Mouse (Mus musculus) urinary bladder, adult 18-20 months (tissue): ENCODE measurements around the gene Tm9sf2.

Source experiments
- DNase-seq, 2 experiments: peaks; one replicate each; pipeline ENCODE4 v3.0.0; 2022; ENCODE audit warnings: low spot score in 2 of 2, mixed read lengths in 2 of 2

The Tm9sf2 gene

DNA sequence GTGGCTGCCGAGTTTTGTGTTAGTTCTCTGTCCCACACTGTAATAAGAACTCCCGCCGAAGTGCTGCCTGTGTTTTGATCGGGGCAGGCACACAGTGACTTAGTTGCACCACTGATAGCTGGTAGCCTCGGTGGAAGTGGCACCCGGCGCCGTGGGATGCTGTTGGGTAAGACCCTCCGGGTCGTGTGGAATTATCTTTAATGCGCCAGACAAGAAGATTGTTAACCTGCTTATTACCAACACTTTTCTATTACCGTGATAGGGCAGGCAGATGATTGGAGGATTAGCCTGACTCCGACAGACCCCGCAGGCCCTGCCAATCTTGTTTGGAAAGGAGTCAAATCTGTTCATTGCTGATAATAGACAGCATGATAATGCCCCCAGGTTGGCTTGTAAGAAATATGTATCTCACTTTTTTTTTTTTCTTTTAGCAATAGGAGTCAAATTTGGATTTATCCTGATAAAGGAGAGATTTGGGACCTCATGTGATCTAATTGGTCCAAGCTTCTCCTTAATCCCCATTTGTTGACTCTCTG lies 69.5 kb downstream of the Tm9sf2 start:
- no peak for DNase-seq

DNA sequence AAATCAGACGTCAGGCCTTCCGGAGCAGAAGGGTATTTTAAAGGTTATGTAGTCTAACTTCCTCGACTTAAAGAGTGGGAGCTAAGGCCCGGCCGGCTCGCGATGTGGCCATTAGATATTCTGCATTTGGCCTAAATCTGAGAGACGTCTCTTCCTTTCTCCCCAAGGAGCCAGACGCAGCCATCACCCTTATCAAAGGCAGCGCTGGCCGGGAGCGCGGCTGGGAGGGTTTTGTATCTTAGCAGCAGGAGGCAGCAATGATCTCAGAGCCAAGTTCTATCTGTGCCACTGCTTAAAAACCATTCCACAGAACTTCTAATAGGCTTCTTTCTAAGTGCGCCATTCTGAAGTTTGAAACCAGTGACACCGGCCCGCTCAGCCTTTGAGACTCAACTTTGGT lies 72.4 kb downstream of the Tm9sf2 start:
- DNase-seq = no peak

DNA sequence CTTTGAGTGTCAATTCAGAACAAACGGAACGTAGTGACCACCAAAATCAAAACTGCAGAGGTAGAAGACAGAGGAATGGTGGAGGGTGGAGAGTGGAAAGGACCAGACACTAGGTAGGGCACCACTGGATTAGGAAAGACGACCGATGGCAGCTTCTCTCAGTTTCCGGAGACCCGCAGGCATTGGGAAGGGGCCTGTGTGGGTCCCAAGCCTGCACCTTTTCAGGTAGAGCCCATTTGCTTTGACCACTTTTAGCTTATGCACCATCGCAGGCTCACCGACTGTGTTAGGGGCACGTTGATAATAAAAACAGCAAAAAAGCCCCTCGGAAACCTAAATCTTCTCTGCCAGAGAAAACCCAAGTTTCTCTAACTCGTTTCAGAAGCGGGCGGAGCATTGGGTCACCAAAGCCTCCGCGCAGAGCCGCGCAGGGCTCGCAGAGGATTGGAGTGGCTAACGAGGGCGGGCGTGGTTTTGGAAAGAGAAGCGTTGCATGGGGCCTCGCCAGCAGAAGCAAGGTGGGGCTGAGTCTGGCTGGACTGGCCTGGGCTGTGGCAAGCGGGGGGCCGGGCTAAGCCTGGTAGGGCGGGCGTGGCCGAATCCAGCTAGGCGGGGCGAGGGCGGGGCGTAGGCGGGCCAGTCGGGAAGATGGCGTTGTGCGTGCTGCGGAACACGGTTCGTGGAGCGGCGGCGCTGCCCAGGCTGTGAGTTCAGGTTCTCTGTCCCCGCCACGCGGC lies 74.4 kb downstream of the Tm9sf2 start, which contains the start of gene Clybl:
TSS of gene Clybl (plus strand) at position 627 of the 737 bp plus-strand sequence.
- DNase-seq = peak; percentile 97 to 99

DNA sequence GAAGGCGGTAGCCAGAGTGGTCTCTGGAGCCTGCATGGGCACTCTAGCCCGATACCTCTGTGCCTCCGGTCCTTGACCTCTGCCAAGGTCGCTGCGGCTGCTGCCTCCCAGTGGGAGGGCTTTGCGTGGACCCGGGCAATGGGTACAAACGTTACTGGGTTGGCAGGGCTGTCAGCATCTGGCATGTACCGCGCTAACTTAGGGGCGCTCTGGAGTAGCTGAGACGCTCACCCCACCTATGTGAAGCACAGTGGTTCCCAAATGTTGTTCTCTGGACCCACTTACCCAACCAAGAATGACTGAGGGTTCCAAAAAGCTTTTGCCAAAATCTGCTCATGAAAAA lies 74.9 kb downstream of the Tm9sf2 start:
- no peak for DNase-seq

DNA sequence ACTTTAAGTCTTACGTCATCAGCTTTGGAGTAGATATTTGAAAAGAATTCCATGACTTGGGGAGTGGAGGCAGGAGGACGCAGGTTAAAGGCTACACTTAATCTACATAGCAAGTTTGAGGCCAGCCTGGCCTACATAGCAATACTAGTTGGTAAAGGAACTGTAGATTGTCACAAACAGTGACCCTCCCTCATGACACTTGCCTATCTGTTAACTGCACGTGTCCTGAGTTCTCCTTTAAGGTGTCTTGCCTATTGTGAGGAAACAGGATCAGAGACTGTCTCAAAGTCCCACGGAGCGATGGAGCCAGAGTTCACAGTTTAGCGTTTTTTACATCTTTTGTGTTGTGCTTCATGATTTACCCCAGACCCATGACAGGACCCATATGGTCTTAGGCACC lies 75.4 kb downstream of the Tm9sf2 start:
- DNase-seq = no peak

DNA sequence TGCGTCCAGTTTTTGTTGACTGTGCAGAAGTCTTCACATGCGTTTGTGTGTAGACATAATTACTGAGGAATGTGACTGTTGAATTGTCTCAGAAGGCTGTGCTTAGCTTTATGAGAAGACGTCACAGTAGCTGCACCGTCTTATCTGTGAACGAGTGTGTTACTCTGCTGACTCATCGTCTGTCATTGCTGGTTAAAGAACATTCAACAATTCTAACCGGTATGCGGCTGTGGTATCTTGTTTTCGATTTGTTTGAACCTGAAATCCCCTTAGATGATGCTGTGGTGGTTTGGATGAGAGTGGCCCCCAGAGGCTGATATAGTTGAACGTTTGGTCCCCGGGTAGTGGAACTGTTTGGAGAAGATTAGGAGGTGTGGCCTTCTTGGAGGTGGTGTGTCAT lies 77.1 kb downstream of the Tm9sf2 start:
- no peak for DNase-seq

DNA sequence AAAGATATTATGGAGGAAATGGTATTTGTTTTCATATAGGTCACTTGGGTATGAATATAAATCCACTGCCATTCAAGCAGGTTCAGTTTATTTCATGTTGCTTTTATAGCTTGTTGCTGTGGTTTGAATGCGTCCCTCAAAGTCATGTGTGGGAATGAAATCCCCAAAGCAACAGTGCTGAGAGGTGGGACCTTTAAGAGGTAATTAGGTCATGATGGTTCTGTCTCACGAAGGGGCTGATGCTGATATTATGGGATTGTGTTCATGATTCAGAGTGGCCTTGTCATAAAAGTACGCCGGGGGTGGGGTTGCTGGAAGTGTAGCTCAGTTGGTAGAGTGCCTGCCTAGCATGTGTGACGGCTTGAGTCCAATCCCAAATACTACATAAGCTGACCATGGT lies 81.4 kb downstream of the Tm9sf2 start:
- no peak for DNase-seq

DNA sequence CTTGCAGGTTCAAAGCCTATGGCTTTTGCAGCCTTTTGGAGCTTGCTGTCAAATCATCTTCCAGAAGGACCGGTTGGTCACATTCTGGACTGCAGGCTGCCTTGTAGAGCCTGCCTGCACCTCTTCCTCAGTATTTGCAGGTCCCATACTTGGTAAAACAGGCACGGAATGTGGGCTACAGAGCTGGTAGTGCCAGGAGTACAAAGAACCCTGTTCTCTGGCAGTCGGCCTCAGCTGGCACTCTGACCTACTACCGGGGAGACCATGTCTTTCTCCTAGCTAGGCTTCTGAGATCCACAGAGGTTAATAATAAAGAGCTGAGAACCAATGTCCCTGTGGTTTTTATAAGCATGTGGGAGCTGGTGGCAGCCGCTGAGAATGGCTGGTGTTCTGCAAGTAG lies 83.1 kb downstream of the Tm9sf2 start:
- DNase-seq = no peak

DNA sequence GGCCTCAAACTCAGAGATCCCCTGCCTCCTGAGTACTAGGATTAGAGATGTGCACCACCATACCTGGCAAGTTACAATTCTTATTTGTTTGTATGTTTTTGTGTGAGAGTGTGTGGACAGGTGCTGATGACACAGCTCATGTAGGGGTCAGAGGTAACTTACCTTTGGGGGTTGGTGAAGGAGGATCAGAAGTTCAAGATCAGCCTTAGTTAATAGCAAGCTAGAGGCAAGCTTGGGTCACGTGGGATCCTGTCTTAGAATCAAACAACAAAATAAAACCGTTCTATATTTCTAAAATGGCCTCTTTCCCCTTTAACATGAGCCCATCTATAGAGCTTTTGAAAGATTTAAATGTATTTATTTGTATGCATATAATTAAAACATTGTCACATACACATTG lies 83.7 kb downstream of the Tm9sf2 start:
- DNase-seq = no peak

DNA sequence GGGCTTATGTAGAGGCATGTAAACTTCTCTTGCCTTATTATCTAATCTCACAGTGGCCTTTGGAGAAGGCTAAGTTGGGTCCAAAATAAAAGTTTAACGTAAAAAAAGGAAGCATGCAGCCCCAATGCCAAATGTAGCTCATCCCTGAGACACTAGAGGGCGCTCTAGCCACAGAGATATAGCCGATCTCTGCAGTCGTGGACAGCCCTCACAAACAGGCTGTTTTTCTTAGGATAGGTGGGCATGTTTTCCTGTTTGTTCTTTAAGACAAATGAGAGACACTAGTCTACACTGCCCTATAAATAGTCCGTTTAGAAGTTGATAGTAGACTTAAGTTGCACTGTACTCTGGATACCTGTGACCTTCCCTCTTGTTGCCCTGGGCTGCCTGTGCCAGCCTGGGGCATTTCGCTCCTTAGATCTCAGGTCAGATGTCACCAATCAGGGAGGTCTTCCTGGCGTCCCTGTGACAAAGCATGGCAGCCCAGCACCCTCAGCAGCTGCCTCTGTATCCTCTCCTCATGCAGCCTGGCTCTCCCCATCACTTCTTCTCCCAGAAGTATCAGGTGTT lies 84.2 kb downstream of the Tm9sf2 start:
- DNase-seq = peak in 1 of 2 experiments; percentile 22

DNA sequence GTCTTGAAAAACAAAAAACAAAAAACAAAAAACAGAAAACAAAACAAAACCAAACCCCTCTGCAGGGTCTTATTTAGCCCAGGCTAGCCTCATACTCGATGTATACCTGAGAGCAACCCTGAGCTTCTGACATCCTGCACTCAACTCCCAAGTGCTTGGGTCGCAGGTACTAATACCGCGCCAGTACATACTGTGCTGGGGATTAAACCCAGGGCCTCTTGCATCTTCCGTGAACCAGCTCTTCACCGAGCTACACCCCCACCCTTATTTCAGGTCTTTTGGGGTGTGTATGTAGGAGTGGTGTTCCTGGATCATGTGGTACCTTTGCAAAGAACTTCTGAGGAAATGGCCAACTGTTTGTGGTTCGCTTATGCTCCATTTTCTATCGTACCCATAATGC lies 87.8 kb downstream of the Tm9sf2 start:
- no peak for DNase-seq

DNA sequence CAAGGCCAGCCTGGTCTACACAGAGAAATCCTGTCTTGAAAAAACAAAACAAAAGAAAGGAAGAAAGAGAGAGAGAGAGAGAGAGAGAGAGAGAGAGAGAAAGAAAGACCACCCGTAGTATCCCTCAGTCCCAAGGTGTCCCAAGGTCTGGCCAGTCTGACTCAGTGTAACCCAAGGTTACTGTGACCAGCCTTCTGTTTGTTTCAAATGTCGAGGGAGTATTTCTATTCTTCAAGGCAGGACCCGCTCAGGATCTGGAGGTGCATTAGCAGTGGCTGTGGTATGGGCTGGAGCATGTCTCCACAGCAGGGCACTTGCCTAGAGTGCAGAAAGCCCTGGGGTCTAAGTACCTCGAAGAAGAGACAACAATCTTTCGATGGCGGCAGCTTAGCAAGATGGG lies 90.0 kb downstream of the Tm9sf2 start:
- DNase-seq = no peak

DNA sequence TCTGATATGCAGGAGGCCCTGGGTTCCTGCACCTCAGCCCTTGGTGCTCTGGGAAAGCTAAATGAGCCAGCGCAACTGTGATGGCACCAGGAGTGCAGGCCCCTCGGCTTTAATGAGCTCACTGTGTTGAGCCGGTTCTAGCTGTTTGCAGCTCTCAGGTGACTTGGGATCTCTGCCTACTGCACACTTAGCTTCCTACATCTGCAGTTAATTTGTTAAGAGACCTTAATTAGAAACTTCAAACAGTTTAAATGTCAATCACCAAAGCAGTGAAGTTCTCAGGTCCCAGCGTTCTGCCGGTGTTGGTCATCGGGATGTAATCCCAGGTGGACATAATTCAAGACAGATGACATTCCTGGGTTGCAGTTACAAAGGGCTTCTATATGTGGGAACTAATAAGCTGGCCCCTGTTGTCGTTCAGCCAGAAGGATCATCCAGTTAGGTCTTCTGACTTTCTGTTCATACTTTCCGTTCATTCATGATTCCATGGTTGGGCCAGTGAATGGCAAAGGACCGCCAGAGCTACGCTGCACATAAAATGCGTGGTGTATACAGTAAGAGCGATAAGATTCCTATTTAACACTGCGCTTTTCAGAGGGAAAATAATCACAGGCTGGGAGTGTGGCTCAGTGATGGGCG lies 93.5 kb downstream of the Tm9sf2 start:
- DNase-seq = no peak

DNA sequence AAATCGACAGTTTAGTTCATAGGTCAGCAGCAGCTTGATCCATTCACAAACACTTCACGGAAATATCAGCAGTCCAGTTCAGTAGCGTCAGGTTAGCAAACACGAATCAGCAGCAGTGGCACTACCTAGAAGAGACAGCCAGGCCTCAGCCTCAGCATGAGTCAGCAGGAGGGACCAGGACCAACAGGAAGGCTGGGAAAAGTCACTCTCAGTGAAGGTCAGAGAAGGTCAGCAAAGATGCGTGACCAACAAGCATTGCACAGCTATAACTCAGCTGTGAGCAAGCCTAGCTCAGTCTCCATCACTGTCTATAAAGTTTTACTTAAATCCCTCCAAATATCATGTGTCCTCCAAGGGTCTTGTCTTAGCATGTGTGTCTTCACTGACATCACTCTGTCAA lies 102.3 kb downstream of the Tm9sf2 start:
- DNase-seq = no peak
